Mouse (Mus musculus) mature B cell (primary cell): ENCODE data around the gene Asprv1.

ENCODE experiments used
- in situ Hi-C: fragments of 300-500 bp; cut with MboI; formaldehyde crosslinking; loops from 2 replicates; pipeline ENCODE4 v1.14.3; 2019

Gene Asprv1

DNA sequence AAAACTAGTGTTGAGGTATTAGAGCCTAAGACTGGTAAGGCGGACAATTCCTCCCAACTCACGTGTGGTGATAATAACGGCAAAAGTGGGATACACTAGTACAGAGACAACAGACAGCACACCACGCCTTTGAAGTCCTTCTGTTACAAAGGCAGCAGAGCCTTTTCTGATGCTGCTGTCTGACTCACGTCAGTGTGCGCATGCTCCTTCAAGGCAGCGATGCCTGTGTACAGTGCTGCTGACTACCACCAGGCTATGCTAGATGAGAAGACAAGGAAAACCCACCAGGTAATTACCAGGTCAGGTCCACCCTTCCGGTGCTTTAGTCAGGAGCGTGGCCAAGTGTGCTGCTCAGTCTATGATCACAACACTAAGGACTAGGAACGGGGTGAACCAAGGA is 39.1 kb downstream of the Asprv1 start:
- in situ Hi-C loops: no loop called here

DNA sequence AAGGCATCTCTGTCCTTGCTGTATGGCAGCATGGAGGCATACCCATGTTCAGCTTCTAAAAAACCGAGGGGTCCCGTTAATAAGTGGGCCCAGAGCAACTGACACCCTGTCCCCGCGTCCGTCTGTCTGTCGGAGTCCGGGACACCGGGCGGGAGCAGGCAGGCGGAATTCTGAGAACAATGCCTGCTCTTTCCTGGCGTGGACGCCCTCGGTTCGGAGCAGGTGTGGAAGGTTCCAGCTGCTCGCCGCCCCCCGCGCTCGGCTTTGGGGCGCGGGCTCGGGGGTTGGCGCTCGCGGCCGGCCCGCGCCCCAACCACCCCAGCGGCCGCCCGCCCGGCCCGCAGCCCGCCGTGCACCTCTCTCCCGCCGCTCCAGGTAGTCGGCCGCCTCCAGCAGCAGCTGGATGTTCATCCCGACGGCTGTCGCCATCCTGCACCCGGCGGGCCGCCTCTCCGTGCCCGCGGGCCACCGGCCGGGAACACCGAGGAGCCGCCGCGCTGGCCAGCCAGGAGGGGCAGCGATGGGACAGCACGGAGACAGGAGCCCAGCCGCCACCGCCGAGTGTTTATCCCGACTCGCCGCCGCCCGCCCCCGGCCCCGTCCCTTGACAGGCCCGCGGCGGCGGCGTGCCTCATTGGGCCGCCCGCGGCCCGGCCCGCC is 40.7 kb downstream of the Asprv1 start, which contains the start of gene Mxd1:
Mxd1 (minus strand) TSS at position 582 of the 660 bp plus-strand sequence.
- in situ Hi-C loops: no loop called here

DNA sequence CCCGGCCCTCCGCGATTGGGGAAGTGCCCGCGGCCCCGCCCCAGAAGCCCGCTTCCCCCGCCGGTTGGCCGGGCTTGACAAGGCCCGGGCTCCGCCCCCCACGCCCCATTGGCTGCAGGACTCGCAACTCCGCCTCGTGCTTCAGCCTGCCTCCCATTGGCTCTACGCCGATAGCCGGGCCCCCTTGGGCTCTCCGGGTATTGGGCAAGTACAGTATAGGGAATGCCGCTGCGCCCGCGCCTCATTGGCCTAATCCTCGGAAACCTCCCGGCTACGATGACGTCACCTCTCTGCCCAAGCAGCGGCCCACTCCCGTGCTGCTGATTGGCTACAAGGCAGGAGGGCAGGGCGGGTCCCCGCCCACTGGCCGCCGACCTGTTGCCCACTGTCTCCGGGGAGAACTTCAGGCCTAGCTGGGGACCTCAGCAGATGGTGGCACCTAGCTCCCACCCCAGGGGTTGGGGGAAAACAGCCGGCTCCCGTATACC is 41.3 kb downstream of the Asprv1 start:
- in situ Hi-C loops: no loop called here

DNA sequence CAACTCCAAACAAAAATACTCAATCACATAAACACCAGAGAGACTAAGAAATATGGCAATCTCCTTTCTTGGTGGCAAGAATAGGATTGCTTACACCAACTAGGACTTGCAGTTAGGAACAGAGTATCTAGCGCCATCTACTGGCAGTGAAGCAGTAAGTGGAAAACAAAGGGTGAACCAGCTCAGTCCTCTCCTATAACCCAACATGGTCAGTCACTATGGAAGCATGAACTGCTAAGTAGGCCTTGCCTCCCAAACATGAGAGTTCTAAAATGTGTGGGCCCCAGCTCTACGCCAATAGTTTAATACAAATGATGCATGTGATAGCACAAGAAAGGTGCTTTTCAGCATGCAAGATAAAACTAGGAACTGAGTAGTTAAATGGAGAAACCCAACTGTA is 42.9 kb downstream of the Asprv1 start:
- in situ Hi-C loops: loop anchor here (10.0 kb wide), 1 partner anchor 116 kb away; no protein-coding TSS in a partner anchor

DNA sequence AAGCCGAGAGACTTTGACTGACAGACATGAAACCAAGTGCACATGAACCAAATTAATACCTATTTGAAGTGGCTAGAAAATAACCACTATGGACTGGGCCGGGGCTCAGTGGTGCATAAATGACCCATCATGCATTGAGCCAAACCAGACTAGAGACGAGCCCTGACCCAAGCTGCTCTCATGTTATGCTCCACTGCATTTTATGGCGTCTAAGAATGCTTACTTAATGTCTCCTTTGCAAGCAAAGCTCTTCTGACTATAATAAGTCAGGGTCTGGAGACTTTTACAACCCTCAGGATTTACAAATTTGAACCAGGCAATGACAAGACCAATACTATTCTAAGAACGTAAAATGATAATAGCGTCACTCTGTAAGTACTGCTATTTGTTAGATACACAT is 50.4 kb downstream of the Asprv1 start:
- in situ Hi-C loops: loop anchor here (10.0 to 25.0 kb wide), 2 partner anchors 124 to 241 kb away; partner anchors contain the start of genes C87436 and Gm44790
